Mouse (Mus musculus) ES-E14 (cell line): ENCODE measurements at regions not wholly inside any gene's neighbourhood (a gene's known extent, or its start where the extent isn't known, plus 50 kb on each side); places are given as distances from the start of the nearest gene placed in this dataset.

ENCODE experiments used
- DNase-seq: peaks from one replicate; pipeline ENCODE4 v3.0.0-alpha.2; 2013; ENCODE audit warnings: low read depth, low spot score
- H3K27ac ChIP-seq: 2 replicates; pipeline ENCODE4 v1.5.1; 2012; ENCODE audit warnings: low read depth, mild to moderate bottlenecking, low read length, moderate library complexity, mixed read lengths; ENCODE audit not compliant: poor library complexity, insufficient read depth, severe bottlenecking
- H3K36me3 ChIP-seq: 2 replicates; pipeline ENCODE4 v1.6.1; 2012; ENCODE audit warnings: mild to moderate bottlenecking, low read length, moderate library complexity, mixed read lengths; ENCODE audit not compliant: control insufficient read depth, poor library complexity, insufficient read depth, severe bottlenecking
- H3K4me1 ChIP-seq, 2 experiments: fragments of 150-350 bp in 1 of 2; sonication (generic) in 1 of 2; 2 replicates each; pipeline ENCODE4 v1.6.1; 2012; ENCODE audit warnings: low read length in 2 of 2, mild to moderate bottlenecking in 1 of 2, mixed read lengths in 1 of 2; ENCODE audit not compliant: control insufficient read depth in 2 of 2, insufficient read depth in 2 of 2, poor library complexity in 1 of 2
- H3K4me3 ChIP-seq, 2 experiments: fragments of 150-350 bp in 1 of 2; sonication (generic) in 1 of 2; 2 replicates each; pipeline ENCODE4 v1.5.1; 2012; ENCODE audit warnings: low read length in 2 of 2, low read depth in 1 of 2, mild to moderate bottlenecking in 1 of 2, mixed read lengths in 1 of 2; ENCODE audit not compliant: insufficient read depth in 1 of 2, poor library complexity in 1 of 2, severe bottlenecking in 1 of 2
- H3K9ac ChIP-seq: 2 replicates; pipeline ENCODE4 v1.6.1; 2012; ENCODE audit warnings: low read depth, mild to moderate bottlenecking, low read length, mixed read lengths; ENCODE audit not compliant: poor library complexity, insufficient read depth, severe bottlenecking
- H3K9me3 ChIP-seq: fragments of 150-350 bp; sonication (generic); 2 replicates; pipeline ENCODE4 v1.6.1; 2012; ENCODE audit warnings: low read depth, mild to moderate bottlenecking, low read length; ENCODE audit not compliant: control insufficient read depth, insufficient read depth
- CHD2 ChIP-seq: IDR thresholded peaks from 2 replicates; pipeline ENCODE4 v1.6.1; 2014; ENCODE audit warnings: mild to moderate bottlenecking, low read depth, low read length, inconsistent platforms
- HCFC1 ChIP-seq: IDR thresholded peaks from 2 replicates; pipeline ENCODE4 v1.6.1; 2012; ENCODE audit warnings: low read length, inconsistent platforms, borderline replicate concordance; ENCODE audit not compliant: insufficient read depth
- MAFK ChIP-seq: IDR thresholded peaks from 2 replicates; pipeline ENCODE4 v1.6.1; 2014; ENCODE audit warnings: mild to moderate bottlenecking, low read depth, low read length, inconsistent platforms; ENCODE audit not compliant: insufficient read depth
- ZC3H11A ChIP-seq: IDR thresholded peaks from 2 replicates; pipeline ENCODE4 v1.6.1; 2012; ENCODE audit warnings: low read depth, mild to moderate bottlenecking, inconsistent platforms, low read length, borderline replicate concordance
- ZNF384 ChIP-seq: IDR thresholded peaks from 2 replicates; pipeline ENCODE4 v1.6.1; 2012; ENCODE audit warnings: low read depth, low read length, inconsistent platforms
- in situ Hi-C, 2 experiments: fragments of 600-800 bp; cut with MboI; formaldehyde crosslinking; loops; one replicate each; pipeline ENCODE4 v1.15.1; 2025; ENCODE audit warnings: low sequenced_read_pairs in 2 of 2, inconsistent platforms in 1 of 2; ENCODE audit not compliant: unreplicated experiment in 2 of 2

DNA sequence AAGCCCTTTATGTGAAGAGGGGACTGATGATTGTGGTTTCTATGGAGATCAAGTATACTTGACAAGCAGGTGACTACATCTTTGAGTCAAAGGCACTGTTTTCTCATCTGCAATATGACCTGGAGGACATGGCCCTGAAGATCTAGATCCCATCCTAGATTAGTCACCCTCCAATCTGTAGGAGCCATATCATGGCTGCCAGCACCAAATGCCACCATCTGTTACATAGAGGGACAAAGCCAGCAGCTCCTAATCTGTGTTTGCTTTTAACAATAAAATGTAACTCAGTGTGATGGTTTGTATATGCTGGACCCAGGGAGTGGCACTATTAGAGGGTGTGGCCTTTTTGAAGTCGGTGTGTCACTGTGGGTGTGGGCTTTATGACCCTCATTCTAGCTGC is 156.1 kb downstream of the Usp46 start:
- Histone ChIP-seq H3K4me1 (no peaks in the 10 kb centered on the region; a peak in 1 of 4 replicates), H3K27ac (no peak overlapping the region), H3K9me3 (0 out of 2 replicates have a peak, but pooled peaks cover 1% of the 10 kb centered on the region), H3K4me3 (no peak overlapping the region), H3K9ac (no peak overlapping the region), H3K36me3 (no peaks in the 10 kb centered on the region; the same call in 1 of the 2 replicates)
- TF ChIP-seq ZNF384 = no peak
- no peak for TF ChIP-seq HCFC1
- TF ChIP-seq MAFK = no peak
- TF ChIP-seq ZC3H11A = no peak
- TF ChIP-seq CHD2 = no peak
- in situ Hi-C loops = no loop called here
- no peak for DNase-seq

DNA sequence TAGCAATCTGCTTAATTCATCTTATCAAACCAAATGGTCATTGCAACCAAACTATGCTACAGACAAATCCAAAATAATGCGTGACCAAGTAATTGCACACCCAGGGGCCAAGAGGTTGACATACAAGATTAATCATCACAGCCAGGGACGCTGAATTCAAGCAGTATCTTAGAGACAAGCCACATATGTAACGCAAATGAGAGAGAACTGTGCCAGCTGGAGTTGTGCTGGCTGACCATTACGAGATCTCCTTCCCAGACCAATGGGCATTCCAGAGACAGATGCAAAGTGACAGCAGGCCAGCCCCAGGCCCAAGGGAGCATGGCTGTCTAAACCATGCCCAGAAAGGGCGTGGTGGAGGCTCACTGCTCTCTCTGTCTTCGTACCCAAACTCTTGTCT is 155.1 kb downstream of the Usp46 start:
- Histone ChIP-seq H3K4me3 (no peak overlapping the region), H3K4me1 (no peaks in the 10 kb centered on the region; a peak in 1 of 4 replicates), H3K9me3 (no peaks in the 10 kb centered on the region), H3K9ac (no peak overlapping the region), H3K36me3 (no peaks in the 10 kb centered on the region; the same call in 1 of the 2 replicates), H3K27ac (no peak overlapping the region)
- in situ Hi-C loops = no loop called here
- DNase-seq = no peak
- no peak for TF ChIP-seq ZNF384
- no peak for TF ChIP-seq MAFK
- no peak for TF ChIP-seq ZC3H11A
- no peak for TF ChIP-seq CHD2
- no peak for TF ChIP-seq HCFC1

DNA sequence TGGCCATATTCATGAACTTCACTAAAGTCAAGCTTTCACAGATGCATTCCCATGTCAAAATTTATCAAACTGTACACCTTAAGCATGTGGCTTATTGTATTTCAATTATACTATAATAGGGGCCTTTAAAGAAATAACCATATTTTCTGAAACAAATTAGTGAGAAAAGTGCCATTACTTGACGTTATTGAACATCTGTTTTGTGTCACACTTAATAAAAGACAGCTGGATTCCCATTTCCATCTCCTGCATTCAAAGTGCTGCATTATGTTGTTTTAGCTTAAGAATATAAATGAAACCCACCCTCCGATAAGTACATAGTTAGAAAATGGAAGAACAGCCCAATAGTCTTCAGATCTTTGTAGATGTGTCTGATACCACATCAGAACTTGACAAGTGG is 150.2 kb downstream of the Usp46 start:
- DNase-seq = no peak
- H3K9ac ChIP-seq = no peak overlapping the region
- no peak overlapping the region for H3K27ac ChIP-seq
- H3K9me3 ChIP-seq = no peaks in the 10 kb centered on the region
- H3K36me3 ChIP-seq = no peaks in the 10 kb centered on the region
- in situ Hi-C loops = no loop called here
- no peak for TF ChIP-seq ZC3H11A
- TF ChIP-seq CHD2 = no peak
- no peaks in the 10 kb centered on the region for H3K4me1 ChIP-seq
- H3K4me3 ChIP-seq = no peak overlapping the region

DNA sequence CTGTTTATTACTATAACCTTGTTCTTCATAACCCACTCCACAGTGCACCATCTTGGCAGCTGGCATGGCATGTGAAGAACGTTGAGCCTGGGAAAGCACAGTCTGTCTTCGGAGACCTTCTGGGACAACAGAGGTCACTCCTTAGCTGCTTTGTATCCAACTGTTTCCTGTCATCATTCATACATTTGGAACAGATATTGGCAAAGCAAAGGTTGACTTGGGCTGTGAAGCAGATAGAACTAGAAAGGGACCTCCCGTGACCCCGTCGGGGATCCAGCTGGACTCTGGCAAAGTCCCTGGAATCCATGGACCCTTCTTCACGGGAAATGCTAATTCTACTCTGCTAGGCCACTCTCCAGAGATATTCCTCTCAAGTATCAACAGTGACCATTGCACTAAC is 148.3 kb downstream of the Usp46 start:
- Histone ChIP-seq H3K27ac (no peak overlapping the region), H3K9ac (no peak overlapping the region), H3K9me3 (no peaks in the 10 kb centered on the region), H3K4me3 (no peak overlapping the region), H3K4me1 (no peaks in the 10 kb centered on the region), H3K36me3 (no peaks in the 10 kb centered on the region)
- no peak for DNase-seq
- in situ Hi-C loops = no loop called here
- TF ChIP-seq HCFC1 (no peak), CHD2 (no peak), ZNF384 (no peak), ZC3H11A (no peak), MAFK (no peak)

GRCm38 (mm10) chr5:73927534-73927933 is 140.7 kb downstream of the Usp46 start:
- Histone ChIP-seq H3K4me3 (no peak overlapping the region), H3K4me1 (no peaks in the 10 kb centered on the region), H3K9me3 (no peaks in the 10 kb centered on the region), H3K9ac (no peak overlapping the region), H3K36me3 (no peaks in the 10 kb centered on the region), H3K27ac (no peak overlapping the region)
- no peak for TF ChIP-seq ZC3H11A
- TF ChIP-seq ZNF384 = no peak
- TF ChIP-seq HCFC1 = no peak
- no peak for TF ChIP-seq CHD2
- DNase-seq = no peak
- in situ Hi-C loops = no loop called here
